Mouse (Mus musculus): ENCODE measurements around the gene Sirpb1b. TPM values are rescaled to one million over a fixed set of nuclear protein-coding genes. Genes with fewer than 3 reads are reported as not detected.

Gene Sirpb1b
- 0.44 TPM for total RNA-seq (2023)

GRCm38 (mm10) chr3:15574887-15575286 lies at the start of gene Sirpb1b:
TSS of gene Sirpb1b (minus strand) at chr3:15575065.

Other genes with a start within 250 kb of the Sirpb1b start
- not detected for gene Gm9733, start 242.8 kb downstream of the Sirpb1b start, total RNA-seq (2023)
- 1.8 TPM for gene Sirpb1a, start 148.5 kb downstream of the Sirpb1b start, total RNA-seq (2023)

All from CD4-positive naive resting alpha-beta T cell, adult 76 days (primary cell).